Mouse (Mus musculus): Measurements from ENCODE around the gene Rsph1. TPM values are rescaled to one million over a fixed set of nuclear protein-coding genes. Genes with fewer than 3 reads are reported as not detected.

Rsph1 gene
- polyA plus RNA-seq, 1 experiment, result 0.13 TPM

DNA sequence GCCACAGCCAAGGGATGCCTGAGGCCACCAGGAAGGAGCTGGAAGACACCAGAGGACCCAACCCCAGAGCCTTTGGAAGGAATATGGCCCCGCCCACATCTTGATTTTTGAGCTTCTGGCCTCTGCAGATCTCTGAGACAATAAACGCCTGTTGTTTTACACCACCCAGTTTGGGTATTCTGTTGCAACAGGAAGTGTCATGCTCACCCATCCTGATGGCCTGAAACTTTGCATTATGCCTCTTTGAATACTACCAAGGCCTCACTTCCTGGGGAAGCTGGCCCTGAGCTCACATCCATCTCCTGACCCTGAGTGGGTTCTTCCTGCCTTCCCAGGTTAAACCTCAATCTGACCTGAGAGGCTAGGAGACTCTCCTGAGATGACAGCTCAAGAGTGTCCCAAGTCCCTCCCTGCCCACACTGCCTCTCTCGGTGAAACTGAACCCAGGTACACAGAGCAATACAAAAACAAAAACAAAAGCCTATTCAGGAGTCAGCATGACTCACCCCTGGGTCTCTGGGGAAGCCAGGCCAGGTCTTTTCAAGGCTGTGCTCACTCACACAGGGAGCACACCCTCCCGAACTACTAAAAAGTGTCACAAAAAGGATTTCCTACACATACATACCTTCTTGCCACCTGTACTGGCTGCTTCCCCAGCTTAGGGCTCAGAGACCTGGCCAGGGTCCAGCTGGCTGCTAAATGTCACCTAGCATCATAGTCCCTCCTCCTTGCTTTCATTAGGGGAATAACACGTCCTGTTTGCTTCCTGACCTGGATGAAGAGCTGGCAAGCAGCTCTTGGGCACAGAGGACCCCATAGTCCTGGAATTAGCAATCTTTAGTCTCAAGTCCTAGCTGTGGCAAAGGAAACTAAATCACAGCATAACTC is 60.9 kb downstream of the Rsph1 start:
- no peak for DNase-seq (ENCODE audit: low read depth in 1 of 2, low spot score in 2 of 2)
- peak overlapping the region; percentile 42 for H3K27ac ChIP-seq (ENCODE audit: insufficient read depth, low read length)
- H3K4me3 ChIP-seq (ENCODE audit: extremely low read depth, insufficient read depth, insufficient read length), result no peak overlapping the region
- no peaks in the 10 kb centered on the region; the same call in 1 of the 2 replicates for H3K36me3 ChIP-seq (ENCODE audit: control insufficient read depth, insufficient read depth, low read length)
- 60% methylated on average over 5 of the region's 5 CpGs for WGBS
- no peaks in the 10 kb centered on the region for H3K27me3 ChIP-seq (ENCODE audit: control insufficient read depth, insufficient read depth, low read length)
- TF ChIP-seq POLR2A (IDR thresholded peaks at IDR 0.05; ENCODE audit: low read depth, low read length), result no peak
- peaks cover 7% of the 10 kb centered on the region; the same call in 1 of the 2 replicates for H3K4me1 ChIP-seq (ENCODE audit: control insufficient read depth, insufficient read depth, insufficient read length)

DNA sequence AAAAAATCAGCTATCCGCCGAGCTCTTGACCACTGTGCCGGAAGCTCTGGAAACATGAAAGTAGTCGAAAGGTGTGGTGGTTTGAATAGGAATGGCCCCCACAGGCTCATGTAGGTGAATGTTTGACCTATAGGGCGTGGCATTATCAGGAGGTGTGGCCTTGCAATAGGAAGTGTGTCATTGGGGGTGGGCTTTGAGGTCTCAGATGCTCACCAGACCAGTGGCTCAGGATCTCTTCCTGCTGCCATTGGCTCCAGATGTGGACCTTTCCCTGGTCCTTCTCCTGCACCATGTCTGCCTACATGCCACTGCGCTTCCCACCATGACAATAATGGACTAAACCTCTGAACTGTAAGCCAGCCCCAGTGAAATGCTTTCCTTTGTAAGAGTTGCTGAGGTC is 65.3 kb downstream of the Rsph1 start:
- H3K4me3 ChIP-seq (ENCODE audit: extremely low read depth, insufficient read depth, insufficient read length), result no peak overlapping the region
- no peaks in the 10 kb centered on the region for H3K27me3 ChIP-seq (ENCODE audit: control insufficient read depth, insufficient read depth, low read length)
- no peak for TF ChIP-seq POLR2A (IDR thresholded peaks at IDR 0.05; ENCODE audit: low read depth, low read length)
- no peak for TF ChIP-seq CTCF (IDR thresholded peaks at IDR 0.05; ENCODE audit: extremely low read depth, insufficient read depth, insufficient read length, insufficient replicate concordance)
- no peak for DNase-seq (ENCODE audit: low read depth in 1 of 2, low spot score in 2 of 2)
- H3K4me1 ChIP-seq (ENCODE audit: control insufficient read depth, insufficient read depth, insufficient read length), result peaks cover 10% of the 10 kb centered on the region; the same call in 1 of the 2 replicates
- H3K27ac ChIP-seq (ENCODE audit: insufficient read depth, low read length), result no peak overlapping the region
- no peaks in the 10 kb centered on the region; the same call in 1 of the 2 replicates for H3K36me3 ChIP-seq (ENCODE audit: control insufficient read depth, insufficient read depth, low read length)
- 94% methylated on average over 6 of the region's 6 CpGs for WGBS

DNA sequence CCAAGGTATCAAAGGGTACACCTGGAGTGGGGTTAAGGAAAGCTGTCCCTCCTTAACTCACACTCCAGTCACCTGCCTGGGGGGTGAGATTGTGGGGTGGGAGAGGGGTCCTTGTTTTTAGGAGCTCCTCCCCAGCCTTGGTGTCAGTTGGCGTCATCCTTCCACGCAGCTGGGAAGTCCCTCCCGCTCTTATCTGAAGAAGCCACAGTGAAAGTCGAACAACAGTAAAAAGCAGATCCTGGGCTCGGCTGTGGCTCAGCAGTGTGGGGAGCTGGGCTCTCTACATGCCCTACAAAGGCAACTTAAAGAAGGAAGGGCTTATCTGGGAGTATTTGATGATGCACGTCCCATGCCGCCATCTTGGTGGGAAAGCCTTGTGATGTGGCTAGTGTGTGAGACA is 66.9 kb downstream of the Rsph1 start:
- TF ChIP-seq POLR2A (IDR thresholded peaks at IDR 0.05; ENCODE audit: low read depth, low read length), result no peak
- no peak for TF ChIP-seq CTCF (IDR thresholded peaks at IDR 0.05; ENCODE audit: extremely low read depth, insufficient read depth, insufficient read length, insufficient replicate concordance)
- Histone ChIP-seq H3K36me3 (ENCODE audit: control insufficient read depth, insufficient read depth, low read length) (no peaks in the 10 kb centered on the region; the same call in 1 of the 2 replicates), H3K4me1 (ENCODE audit: control insufficient read depth, insufficient read depth, insufficient read length) (peaks cover 6% of the 10 kb centered on the region; the same call in 1 of the 2 replicates), H3K4me3 (ENCODE audit: extremely low read depth, insufficient read depth, insufficient read length) (no peak overlapping the region), H3K27me3 (ENCODE audit: control insufficient read depth, insufficient read depth, low read length) (no peaks in the 10 kb centered on the region), H3K27ac (ENCODE audit: insufficient read depth, low read length) (no peak overlapping the region)
- no peak for DNase-seq (ENCODE audit: low read depth in 1 of 2, low spot score in 2 of 2)
- 72% methylated on average over 7 of the region's 7 CpGs for WGBS

DNA sequence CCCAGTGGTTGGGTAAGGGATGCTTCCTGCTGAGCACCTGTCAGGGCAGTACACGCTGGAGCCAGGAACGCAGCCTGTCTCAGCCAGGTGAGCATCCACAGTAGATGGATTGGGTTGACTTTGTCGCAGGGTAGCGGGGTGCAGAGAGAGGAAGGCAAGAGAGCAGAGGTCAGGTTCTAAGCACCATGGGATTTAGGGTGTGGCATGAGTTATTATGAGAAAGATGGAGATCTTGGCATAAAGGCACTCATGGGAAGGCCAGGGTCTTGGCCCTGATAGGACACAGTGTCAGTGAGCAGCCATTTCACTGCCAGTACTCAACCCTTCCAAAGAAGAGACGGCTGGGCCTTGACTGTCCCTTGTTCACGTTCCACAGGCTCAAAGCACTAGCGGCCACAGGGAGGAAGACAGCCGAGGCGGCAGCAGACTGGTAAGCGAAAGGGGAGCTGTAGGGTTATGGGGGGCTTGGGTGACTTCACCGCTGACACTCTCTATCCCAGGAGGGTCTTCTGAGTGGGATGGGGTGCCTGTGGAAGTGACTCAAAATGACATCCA is 67.7 kb downstream of the Rsph1 start:
- DNase-seq (ENCODE audit: low read depth in 1 of 2, low spot score in 2 of 2), result no peak
- 77% methylated on average over 11 of the region's 11 CpGs for WGBS
- H3K4me1 ChIP-seq (ENCODE audit: control insufficient read depth, insufficient read depth, insufficient read length), result peaks cover 6% of the 10 kb centered on the region; the same call in 1 of the 2 replicates
- H3K36me3 ChIP-seq (ENCODE audit: control insufficient read depth, insufficient read depth, low read length), result no peaks in the 10 kb centered on the region; the same call in 1 of the 2 replicates
- no peak for TF ChIP-seq POLR2A (IDR thresholded peaks at IDR 0.05; ENCODE audit: low read depth, low read length)
- no peak for TF ChIP-seq CTCF (IDR thresholded peaks at IDR 0.05; ENCODE audit: extremely low read depth, insufficient read depth, insufficient read length, insufficient replicate concordance)
- peak overlapping the region; percentile 65 for H3K4me3 ChIP-seq (ENCODE audit: extremely low read depth, insufficient read depth, insufficient read length)
- peak overlapping the region; percentile 2; the same call in 1 of the 2 replicates for H3K27ac ChIP-seq (ENCODE audit: insufficient read depth, low read length)
- H3K27me3 ChIP-seq (ENCODE audit: control insufficient read depth, insufficient read depth, low read length), result no peaks in the 10 kb centered on the region

DNA sequence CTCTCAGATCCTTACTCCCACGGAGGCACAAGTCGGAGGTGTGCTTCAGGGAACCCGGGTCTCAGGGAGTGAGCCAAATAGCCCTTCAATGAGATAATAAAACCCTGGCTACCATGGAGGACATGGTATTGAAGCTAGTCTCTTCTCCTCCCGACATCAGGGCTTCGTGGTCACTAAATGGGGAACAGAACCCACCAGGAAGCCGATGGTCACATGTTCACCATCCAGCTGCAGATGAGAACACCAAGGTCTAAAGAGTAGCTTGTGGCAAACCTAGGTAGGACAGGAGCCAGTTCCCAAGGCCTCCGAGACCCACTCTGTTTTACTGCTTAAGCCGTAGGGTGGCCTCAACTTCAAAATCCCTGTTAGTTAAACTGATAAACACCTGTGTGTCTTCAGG is 68.5 kb downstream of the Rsph1 start:
- Histone ChIP-seq H3K27ac (ENCODE audit: insufficient read depth, low read length) (peak overlapping the region; percentile 93), H3K36me3 (ENCODE audit: control insufficient read depth, insufficient read depth, low read length) (no peaks in the 10 kb centered on the region), H3K27me3 (ENCODE audit: control insufficient read depth, insufficient read depth, low read length) (no peaks in the 10 kb centered on the region), H3K4me3 (ENCODE audit: extremely low read depth, insufficient read depth, insufficient read length) (peak overlapping the region; percentile 65), H3K4me1 (ENCODE audit: control insufficient read depth, insufficient read depth, insufficient read length) (peaks cover 6% of the 10 kb centered on the region; the same call in 1 of the 2 replicates)
- DNase-seq (ENCODE audit: low read depth in 1 of 2, low spot score in 2 of 2), result no peak
- TF ChIP-seq CTCF (IDR thresholded peaks at IDR 0.05; ENCODE audit: extremely low read depth, insufficient read depth, insufficient read length, insufficient replicate concordance), result no peak
- TF ChIP-seq POLR2A (IDR thresholded peaks at IDR 0.05; ENCODE audit: low read depth, low read length), result no peak
- WGBS, result 33% methylated on average over 8 of the region's 8 CpGs

DNA sequence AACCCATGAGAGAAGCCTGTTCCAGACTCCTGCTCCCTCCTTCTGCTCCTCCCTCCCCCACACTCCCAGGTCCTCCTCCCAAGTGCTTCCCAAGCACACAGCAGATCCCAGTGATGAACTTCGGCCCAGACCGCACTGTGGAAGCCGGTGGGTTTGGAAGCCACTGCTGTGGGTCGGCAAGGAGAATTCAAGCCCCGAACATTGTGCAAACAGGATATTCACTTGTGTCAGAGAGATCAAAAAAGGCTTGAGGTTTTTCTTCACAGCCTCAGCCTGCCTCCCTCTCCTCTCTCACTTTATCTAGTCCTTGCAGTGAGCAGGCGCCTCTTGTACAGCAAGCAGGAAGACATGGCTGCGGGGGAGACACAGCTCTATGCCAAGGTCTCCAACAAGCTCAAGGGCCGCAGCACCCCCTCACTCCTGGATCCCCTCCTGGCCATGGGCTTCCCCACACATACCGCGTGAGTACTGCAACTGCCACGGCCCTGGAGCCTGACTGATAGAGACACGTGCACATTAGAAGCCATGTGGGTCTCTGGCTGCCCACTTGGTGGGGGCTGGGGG is 69.3 kb downstream of the Rsph1 start, which contains the start of gene Ubash3a:
Ubash3a (plus strand) TSS at position 103 of the 564 bp plus-strand sequence.
- 8% methylated on average over 11 of the region's 12 CpGs for WGBS

More for the DNA sequence above, 69.3 kb downstream of the Rsph1 start, which contains the start of gene Ubash3a:
- DNase-seq (ENCODE audit: low read depth in 1 of 2, low spot score in 2 of 2), result peak in 1 of 2 experiments; percentile 35
- Histone ChIP-seq H3K27me3 (ENCODE audit: control insufficient read depth, insufficient read depth, low read length) (no peaks in the 10 kb centered on the region), H3K4me3 (ENCODE audit: extremely low read depth, insufficient read depth, insufficient read length) (peak within 1 kb of the TSS; percentile 65), H3K27ac (ENCODE audit: insufficient read depth, low read length) (peak within 1 kb of the TSS; percentile 93), H3K4me1 (ENCODE audit: control insufficient read depth, insufficient read depth, insufficient read length) (peaks cover 6% of the 10 kb centered on the region; the same call in 1 of the 2 replicates), H3K36me3 (ENCODE audit: control insufficient read depth, insufficient read depth, low read length) (no peaks in the 10 kb centered on the region)
- TF ChIP-seq POLR2A (IDR thresholded peaks at IDR 0.05; ENCODE audit: low read depth, low read length) (peak; percentile 3; the same call in 1 of the 2 replicates), CTCF (IDR thresholded peaks at IDR 0.05; ENCODE audit: extremely low read depth, insufficient read depth, insufficient read length, insufficient replicate concordance) (no peak)

Other genes starting within 250 kb of the Rsph1 start
- 29.0 and 33.1 TPM in 2 replicates for gene Abcg1, start 219.7 kb downstream of the Rsph1 start, polyA plus RNA-seq (2012; rRNA removed)
- not detected in 2 replicates for gene Tff3, start 147.7 kb downstream of the Rsph1 start, polyA plus RNA-seq (2012; rRNA removed)
- 214 and 330 TPM in 2 replicates for gene Tff2, start 133.1 kb downstream of the Rsph1 start, polyA plus RNA-seq (2012; rRNA removed)
- not detected in 2 replicates for gene Tff1, start 112.1 kb downstream of the Rsph1 start, polyA plus RNA-seq (2012; rRNA removed)
- gene Tmprss3, start 78.4 kb downstream of the Rsph1 start, polyA plus RNA-seq (2012; rRNA removed), result 0.11 and 0.19 TPM in 2 replicates
- gene Ubash3a, start 69.5 kb downstream of the Rsph1 start, polyA plus RNA-seq (2012; rRNA removed), result 12.5 and 15.0 TPM in 2 replicates
- 26.2 and 33.4 TPM in 2 replicates for gene Slc37a1, start 9.4 kb upstream of the Rsph1 start, polyA plus RNA-seq (2012; rRNA removed)
- gene Pde9a, start 108.8 kb upstream of the Rsph1 start, polyA plus RNA-seq (2012; rRNA removed), result 0.77 and 1.3 TPM in 2 replicates
- gene Wdr4, start 242.6 kb upstream of the Rsph1 start, polyA plus RNA-seq (2012; rRNA removed), result 24.5 and 24.9 TPM in 2 replicates
- gene Ndufv3, start 242.7 kb upstream of the Rsph1 start, polyA plus RNA-seq (2012; rRNA removed), result 42.7 and 54.3 TPM in 2 replicates

Data from spleen, adult 2 months (tissue).